Mouse (Mus musculus): ENCODE data around the gene Chkb. TPM values are rescaled to one million over a fixed set of nuclear protein-coding genes. Genes with fewer than 3 reads are reported as not detected.

Gene Chkb
- polyA plus RNA-seq, 1 experiment from 2014 or later: 81.4 TPM

GRCm38 (mm10) chr15:89387127-89387526 is 42.6 kb downstream of the Chkb start:
- 53% methylated on average over 12 of the region's 12 CpGs for WGBS
- no peak overlapping the region for H3K4me2 ChIP-seq
- no peaks in the 10 kb centered on the region for H3K36me3 ChIP-seq
- peaks cover 10% of the 10 kb centered on the region; the same call in 1 of the 2 replicates for H3K27me3 ChIP-seq
- H3K9ac ChIP-seq: no peak overlapping the region
- H3K9me3 ChIP-seq: no peaks in the 10 kb centered on the region
- no peak overlapping the region for H3K27ac ChIP-seq (replicated peaks)
- no peaks in the 10 kb centered on the region for H3K4me1 ChIP-seq (replicated peaks)
- no peak for ATAC-seq (ENCODE audit: low read depth)
- H3K4me3 ChIP-seq: no peak overlapping the region

- Histone ChIP-seq H3K9me3 (no peaks in the 10 kb centered on the region), H3K4me1 (replicated peaks) (peaks cover under 1% of the 10 kb centered on the region; the same call in 1 of the 2 replicates), H3K36me3 (no peaks in the 10 kb centered on the region), H3K4me2 (no peak within 1 kb of the TSS), H3K27ac (replicated peaks) (no peak within 1 kb of the TSS), H3K4me3 (no peak within 1 kb of the TSS), H3K27me3 (peaks cover 26% of the 10 kb centered on the region), H3K9ac (no peak within 1 kb of the TSS)
- ATAC-seq (ENCODE audit: low read depth): no peak
- 90% methylated on average over 7 of the region's 7 CpGs for WGBS
Observed at GRCm38 (mm10) chr15:89384617-89385016, 45.1 kb downstream of the Chkb start, which contains the start of gene Klhdc7b. Gene Klhdc7b (plus strand): TSS chr15:89384917.

GRCm38 (mm10) chr15:89379429-89379828 is 50.3 kb downstream of the Chkb start:
- no peaks in the 10 kb centered on the region for H3K9me3 ChIP-seq
- H3K27ac ChIP-seq (replicated peaks): no peak overlapping the region
- H3K4me3 ChIP-seq: peak overlapping the region; percentile 36
- WGBS: 6% methylated on average over 10 of the region's 10 CpGs
- H3K4me2 ChIP-seq: peak overlapping the region; percentile 59
- peaks cover 70% of the 10 kb centered on the region for H3K27me3 ChIP-seq
- peak overlapping the region; percentile 52; the same call in 1 of the 2 replicates for H3K9ac ChIP-seq
- H3K36me3 ChIP-seq: no peaks in the 10 kb centered on the region
- H3K4me1 ChIP-seq (replicated peaks): peaks cover 25% of the 10 kb centered on the region
- no peak for ATAC-seq (ENCODE audit: low read depth)

GRCm38 (mm10) chr15:89378831-89379401 is 50.8 kb downstream of the Chkb start, which contains the start of gene Odf3b:
Gene Odf3b (minus strand): TSS chr15:89379282.
- peaks cover 29% of the 10 kb centered on the region for H3K4me1 ChIP-seq (replicated peaks)
- H3K27ac ChIP-seq (replicated peaks): no peak within 1 kb of the TSS
- H3K27me3 ChIP-seq: peaks cover 70% of the 10 kb centered on the region
- H3K4me3 ChIP-seq: peak within 1 kb of the TSS; percentile 36
- H3K36me3 ChIP-seq: no peaks in the 10 kb centered on the region
- no peak for ATAC-seq (ENCODE audit: low read depth)
- H3K9me3 ChIP-seq: no peaks in the 10 kb centered on the region
- H3K4me2 ChIP-seq: peak within 1 kb of the TSS; percentile 59
- under 1% methylated on average over 33 of the region's 33 CpGs for WGBS
- peak within 1 kb of the TSS; percentile 52 for H3K9ac ChIP-seq

GRCm38 (mm10) chr15:89377938-89378828 is 51.5 kb downstream of the Chkb start:
- Histone ChIP-seq H3K9ac (peak overlapping the region; percentile 52), H3K4me2 (peak overlapping the region; percentile 59), H3K27me3 (peaks cover 69% of the 10 kb centered on the region), H3K4me1 (replicated peaks) (peaks cover 32% of the 10 kb centered on the region), H3K27ac (replicated peaks) (no peak overlapping the region), H3K4me3 (peak overlapping the region; percentile 36), H3K9me3 (no peaks in the 10 kb centered on the region), H3K36me3 (no peaks in the 10 kb centered on the region)
- WGBS: 12% methylated on average over 46 of the region's 46 CpGs
- ATAC-seq (ENCODE audit: low read depth): no peak

GRCm38 (mm10) chr15:89377362-89377761 is 52.3 kb downstream of the Chkb start:
- Histone ChIP-seq H3K4me3 (no peak overlapping the region), H3K9me3 (no peaks in the 10 kb centered on the region), H3K4me1 (replicated peaks) (peaks cover 40% of the 10 kb centered on the region), H3K4me2 (no peak overlapping the region), H3K9ac (no peak overlapping the region), H3K36me3 (peaks cover 4% of the 10 kb centered on the region), H3K27me3 (peaks cover 62% of the 10 kb centered on the region), H3K27ac (replicated peaks) (no peak overlapping the region)
- ATAC-seq (ENCODE audit: low read depth): no peak
- WGBS: 6% methylated on average over 18 of the region's 18 CpGs

- no peak within 1 kb of the TSS for H3K4me2 ChIP-seq
- H3K9ac ChIP-seq: no peak within 1 kb of the TSS
- no peaks in the 10 kb centered on the region for H3K9me3 ChIP-seq
- peaks cover 40% of the 10 kb centered on the region for H3K4me1 ChIP-seq (replicated peaks)
- peaks cover 62% of the 10 kb centered on the region for H3K27me3 ChIP-seq
- peaks cover 8% of the 10 kb centered on the region for H3K36me3 ChIP-seq
- no peak within 1 kb of the TSS for H3K4me3 ChIP-seq
- H3K27ac ChIP-seq (replicated peaks): no peak within 1 kb of the TSS
- ATAC-seq (ENCODE audit: low read depth): no peak
- 27% methylated on average over 16 of the region's 16 CpGs for WGBS
Observed at GRCm38 (mm10) chr15:89376957-89377356, 52.8 kb downstream of the Chkb start, which contains the start of gene Tymp. Gene Tymp (minus strand): TSS chr15:89377039.

Other genes with a start within 250 kb of the Chkb start
- gene Plxnb2, start 249.1 kb downstream of the Chkb start, polyA plus RNA-seq (2015; fragmentation: Nextera tagmentation; extraction: Ambion mirVana): 89.8 and 94.5 TPM in 2 replicates
- 68.9 and 71.8 TPM in 2 replicates for gene Dennd6b, start 233.4 kb downstream of the Chkb start, polyA plus RNA-seq (2015; fragmentation: Nextera tagmentation; extraction: Ambion mirVana)
- gene Ppp6r2, start 218.4 kb downstream of the Chkb start, polyA plus RNA-seq (2015; fragmentation: Nextera tagmentation; extraction: Ambion mirVana): 64.8 and 76.9 TPM in 2 replicates
- 81.8 and 90.0 TPM in 2 replicates for gene Sbf1, start 114.6 kb downstream of the Chkb start, polyA plus RNA-seq (2015; fragmentation: Nextera tagmentation; extraction: Ambion mirVana)
- gene Adm2, start 107.2 kb downstream of the Chkb start, polyA plus RNA-seq (2015; fragmentation: Nextera tagmentation; extraction: Ambion mirVana): not detected in 2 replicates
- not detected in 2 replicates for gene Miox, start 95.5 kb downstream of the Chkb start, polyA plus RNA-seq (2015; fragmentation: Nextera tagmentation; extraction: Ambion mirVana)
- 34.1 and 35.1 TPM in 2 replicates for gene Lmf2, start 74.2 kb downstream of the Chkb start, polyA plus RNA-seq (2015; fragmentation: Nextera tagmentation; extraction: Ambion mirVana)
- gene Ncaph2, start 74.2 kb downstream of the Chkb start, polyA plus RNA-seq (2015; fragmentation: Nextera tagmentation; extraction: Ambion mirVana): 101 and 117 TPM in 2 replicates
- 10.9 and 11.3 TPM in 2 replicates for gene Sco2, start 56.1 kb downstream of the Chkb start, polyA plus RNA-seq (2015; fragmentation: Nextera tagmentation; extraction: Ambion mirVana)
- 2.0 and 2.2 TPM in 2 replicates for gene Tymp, start 52.9 kb downstream of the Chkb start, polyA plus RNA-seq (2015; fragmentation: Nextera tagmentation; extraction: Ambion mirVana)
- 0.27 and 1.9 TPM in 2 replicates for gene Odf3b, start 50.6 kb downstream of the Chkb start, polyA plus RNA-seq (2015; fragmentation: Nextera tagmentation; extraction: Ambion mirVana)
- gene Klhdc7b, start 45.0 kb downstream of the Chkb start, polyA plus RNA-seq (2015; fragmentation: Nextera tagmentation; extraction: Ambion mirVana): not detected in 2 replicates
- gene Syce3, start 19.4 kb downstream of the Chkb start, polyA plus RNA-seq (2015; fragmentation: Nextera tagmentation; extraction: Ambion mirVana): not detected in 2 replicates
- gene Cpt1b, start 4.0 kb downstream of the Chkb start, polyA plus RNA-seq (2015; fragmentation: Nextera tagmentation; extraction: Ambion mirVana): 0.73 and 1.7 TPM in 2 replicates
- 6.1 and 7.3 TPM in 2 replicates for gene C730034F03Rik, start 319 bp downstream of the Chkb start, polyA plus RNA-seq (2015; fragmentation: Nextera tagmentation; extraction: Ambion mirVana)
- gene Gm44502, start 212 bp downstream of the Chkb start, polyA plus RNA-seq (2015; fragmentation: Nextera tagmentation; extraction: Ambion mirVana): 0.17 TPM in 1 of 2 replicates, not detected in the other
- 77.3 and 78.0 TPM in 2 replicates for gene Mapk8ip2, start 24.0 kb upstream of the Chkb start, polyA plus RNA-seq (2015; fragmentation: Nextera tagmentation; extraction: Ambion mirVana)
- 18.4 and 19.1 TPM in 2 replicates for gene Arsa, start 47.5 kb upstream of the Chkb start, polyA plus RNA-seq (2015; fragmentation: Nextera tagmentation; extraction: Ambion mirVana)
- gene Shank3, start 69.7 kb upstream of the Chkb start, polyA plus RNA-seq (2015; fragmentation: Nextera tagmentation; extraction: Ambion mirVana): 6.5 and 8.0 TPM in 2 replicates
- 0.48 and 1.5 TPM in 2 replicates for gene Acr, start 138.4 kb upstream of the Chkb start, polyA plus RNA-seq (2015; fragmentation: Nextera tagmentation; extraction: Ambion mirVana)
- 70.7 and 82.4 TPM in 2 replicates for gene Rabl2, start 162.0 kb upstream of the Chkb start, polyA plus RNA-seq (2015; fragmentation: Nextera tagmentation; extraction: Ambion mirVana)

All from neural tube, embryonic 13.5 days (tissue).